ENCODE assay signal across 8 mouse cellular contexts in the genomic region with DNA sequence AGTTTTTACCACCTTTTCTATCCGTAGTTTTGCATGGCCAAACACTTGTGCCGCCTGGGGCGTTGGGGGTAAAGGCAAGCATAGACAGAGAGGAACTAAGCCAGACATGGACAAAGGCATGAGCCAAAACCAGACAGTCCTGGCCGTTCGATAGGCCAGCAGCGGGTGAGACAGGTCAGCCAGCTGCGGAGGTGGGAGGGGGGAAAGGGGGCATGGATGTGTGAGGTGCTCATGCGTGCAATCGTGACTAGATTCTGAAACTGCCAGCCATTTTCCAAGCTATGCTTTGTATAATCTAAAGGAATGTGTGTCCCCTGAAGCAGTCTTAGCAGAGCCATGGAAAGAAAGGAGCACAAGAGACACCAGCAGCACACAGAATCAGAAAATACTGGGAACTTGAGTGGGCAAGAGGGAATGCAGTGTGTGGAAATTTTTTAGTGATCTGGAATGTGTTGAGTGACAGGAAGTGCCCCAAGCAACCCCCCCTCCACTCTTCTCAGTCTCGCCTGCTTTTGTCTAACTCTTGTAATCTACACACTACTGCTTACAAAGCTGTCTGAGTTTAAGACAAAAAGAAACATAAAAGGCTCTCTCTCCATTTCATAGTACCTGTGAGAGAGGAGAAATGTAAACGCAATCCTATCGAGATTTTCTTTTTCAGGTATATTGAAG.
A peak's percentile ranks its signal among the peaks of the same experiment; 100 is the strongest.
DNase-seq lines count a peak whose midpoint lies in the region; ATAC-seq and TF ChIP-seq lines count a peak whose summit lies in the region.

No protein-coding gene starts in this region.

- H3K4me1 ChIP-seq in erythroblast, embryonic 14.5 days (ENCODE audit: control insufficient read depth) = peaks cover 14% of the 10 kb centered on the region
- H3K4me1 ChIP-seq in intestine, embryonic 15.5 days (replicated peaks) = no peaks in the 10 kb centered on the region
- peaks cover 25% of the 10 kb centered on the region for H3K4me1 ChIP-seq in limb, embryonic 12.5 days (replicated peaks)
- peaks cover 22% of the 10 kb centered on the region for H3K4me1 ChIP-seq in midbrain, embryonic 13.5 days (replicated peaks)
- H3K4me1 ChIP-seq in spleen, adult 2 months (ENCODE audit: control insufficient read depth, insufficient read depth, insufficient read length) = no peaks in the 10 kb centered on the region

- TF ChIP-seq CTCF in spleen, adult 2 months (IDR thresholded peaks at IDR 0.05; ENCODE audit: extremely low read depth, insufficient read depth, insufficient read length, insufficient replicate concordance) = no peak

- peak overlapping the region; percentile 70 for H3K4me2 ChIP-seq in intestine, embryonic 15.5 days (replicated peaks)
- peak overlapping the region; percentile 66 for H3K4me2 ChIP-seq in limb, embryonic 12.5 days
- H3K4me2 ChIP-seq in midbrain, embryonic 13.5 days (replicated peaks) = peak overlapping the region; percentile 58

- H3K9ac ChIP-seq in intestine, embryonic 15.5 days = peak overlapping the region; percentile 67
- peak overlapping the region; percentile 78 for H3K9ac ChIP-seq in limb, embryonic 12.5 days (replicated peaks)
- peak overlapping the region; percentile 67 for H3K9ac ChIP-seq in midbrain, embryonic 13.5 days (replicated peaks)

- H3K27ac ChIP-seq in intestine, embryonic 15.5 days = peak overlapping the region; percentile 94
- H3K27ac ChIP-seq in limb, embryonic 12.5 days = peak overlapping the region; percentile 98
- H3K27ac ChIP-seq in midbrain, embryonic 13.5 days = peak overlapping the region; percentile 93
- H3K27ac ChIP-seq in spleen, adult 2 months (ENCODE audit: insufficient read depth, low read length) = peak overlapping the region; percentile 43

- WGBS in intestine, embryonic 15.5 days = 6% methylated on average over 12 of the region's 12 CpGs
- WGBS in limb, embryonic 12.5 days = 2% methylated on average over 12 of the region's 12 CpGs
- whole genome bisulfite sequencing in midbrain, embryonic 13.5 days = 2% methylated on average over 12 of the region's 12 CpGs
- WGBS in spleen, adult 2 months = 1% methylated on average over 12 of the region's 12 CpGs

- peak overlapping the region; percentile 66 for H3K4me3 ChIP-seq in erythroblast, embryonic 14.5 days (replicated peaks)
- H3K4me3 ChIP-seq in intestine, embryonic 15.5 days (replicated peaks) = peak overlapping the region; percentile 55
- H3K4me3 ChIP-seq in limb, embryonic 12.5 days (replicated peaks) = peak overlapping the region; percentile 55
- peak overlapping the region; percentile 54 for H3K4me3 ChIP-seq in midbrain, embryonic 13.5 days (replicated peaks)
- H3K4me3 ChIP-seq in spleen, adult 2 months (ENCODE audit: extremely low read depth, insufficient read depth, insufficient read length) = peak overlapping the region; percentile 81

- ATAC-seq in erythroblast, adult 5-6 weeks (replicated peaks; ENCODE audit: low FRiP score, poor library complexity, severe bottlenecking) = no peak
- peak; percentile 54 for ATAC-seq in intestine, embryonic 15.5 days
- peak; percentile 80 for ATAC-seq in limb, embryonic 12.5 days (ENCODE audit: insufficient number of reproducible peaks, insufficient read depth, low FRiP score, low TSS enrichment, low read depth)
- peak; percentile 92 for ATAC-seq in midbrain, embryonic 13.5 days

- no peaks in the 10 kb centered on the region for H3K9me3 ChIP-seq in erythroblast, embryonic 14.5 days (ENCODE audit: control insufficient read depth, low read length)
- no peaks in the 10 kb centered on the region for H3K9me3 ChIP-seq in intestine, embryonic 15.5 days
- no peaks in the 10 kb centered on the region for H3K9me3 ChIP-seq in limb, embryonic 12.5 days
- no peaks in the 10 kb centered on the region for H3K9me3 ChIP-seq in midbrain, embryonic 13.5 days

- TF ChIP-seq POLR2A in spleen, adult 2 months (IDR thresholded peaks at IDR 0.05; ENCODE audit: low read depth, low read length) = no peak

- no peaks in the 10 kb centered on the region for H3K36me3 ChIP-seq in erythroblast, embryonic 14.5 days (ENCODE audit: control insufficient read depth)
- no peaks in the 10 kb centered on the region for H3K36me3 ChIP-seq in intestine, embryonic 15.5 days
- H3K36me3 ChIP-seq in limb, embryonic 12.5 days = no peaks in the 10 kb centered on the region
- H3K36me3 ChIP-seq in midbrain, embryonic 13.5 days = no peaks in the 10 kb centered on the region
- H3K36me3 ChIP-seq in spleen, adult 2 months (ENCODE audit: control insufficient read depth, insufficient read depth, low read length) = no peaks in the 10 kb centered on the region

- DNase-seq in embryo, embryonic 11.5 days (ENCODE audit: low read depth, low spot score) = peak; percentile 75
- DNase-seq in gonadal fat pad, adult 2 months (ENCODE audit: low read depth) = peak; percentile 45
- peak in 1 of 2 experiments; percentile 20 for DNase-seq in spleen, adult 2 months (ENCODE audit: low read depth in 1 of 2, low spot score in 2 of 2)

- H3K27me3 ChIP-seq in erythroblast, embryonic 14.5 days (ENCODE audit: control insufficient read depth) = no peaks in the 10 kb centered on the region
- H3K27me3 ChIP-seq in intestine, embryonic 15.5 days (replicated peaks) = no peaks in the 10 kb centered on the region
- no peaks in the 10 kb centered on the region for H3K27me3 ChIP-seq in limb, embryonic 12.5 days
- H3K27me3 ChIP-seq in midbrain, embryonic 13.5 days = no peaks in the 10 kb centered on the region
- H3K27me3 ChIP-seq in spleen, adult 2 months (ENCODE audit: control insufficient read depth, insufficient read depth, low read length) = no peaks in the 10 kb centered on the region

Comparison
In these comparisons a context has a peak if more than half of its experiments do, and no peak if none do; other contexts are left out.
1. H3K27ac ChIP-seq: peak in every context shown above with its lines; median percentile 98 in limb, embryonic 12.5 days; 94 in intestine, embryonic 15.5 days; 93 in midbrain, embryonic 13.5 days; 43 in spleen, adult 2 months.